Mouse (Mus musculus): ENCODE measurements around the gene Camk2d. TPM values are rescaled to one million over a fixed set of nuclear protein-coding genes. Genes with fewer than 3 reads are reported as not detected.

Gene Camk2d
- polyA plus RNA-seq, 1 experiment from 2014 or later, result 34.9 TPM

GRCm38 (mm10) chr3:126613510-126614128 is 17.5 kb downstream of the Camk2d start:
- H3K4me2 ChIP-seq (replicated peaks; ENCODE audit: low read depth), result no peak overlapping the region
- H3K27ac ChIP-seq (replicated peaks), result no peak overlapping the region
- no peak overlapping the region for H3K9ac ChIP-seq (ENCODE audit: low read length)
- H3K9me3 ChIP-seq (ENCODE audit: control insufficient read depth, low read length), result no peaks in the 10 kb centered on the region
- H3K36me3 ChIP-seq (ENCODE audit: control insufficient read depth, insufficient read depth, low read length), result no peaks in the 10 kb centered on the region
- H3K4me3 ChIP-seq (ENCODE audit: low read depth, low read length), result no peak overlapping the region
- no peak for DNase-seq (ENCODE audit: low spot score)
- H3K27me3 ChIP-seq (ENCODE audit: control insufficient read depth, insufficient read depth, low read length), result no peaks in the 10 kb centered on the region
- 0 out of 2 replicates have a peak, but pooled peaks cover 2% of the 10 kb centered on the region for H3K4me1 ChIP-seq (replicated peaks; ENCODE audit: control insufficient read depth, insufficient read depth)
- WGBS, result 50% methylated on average over 11 of the region's 11 CpGs
- no peak for TF ChIP-seq CTCF (IDR thresholded peaks at IDR 0.05; ENCODE audit: low read depth)
- no peak for ATAC-seq (ENCODE audit: low FRiP score, low TSS enrichment)

- H3K27ac ChIP-seq (replicated peaks), result no peak overlapping the region
- no peaks in the 10 kb centered on the region for H3K27me3 ChIP-seq (ENCODE audit: control insufficient read depth, insufficient read depth, low read length)
- H3K4me1 ChIP-seq (replicated peaks; ENCODE audit: control insufficient read depth, insufficient read depth), result 0 out of 2 replicates have a peak, but pooled peaks cover 2% of the 10 kb centered on the region
- ATAC-seq (ENCODE audit: low FRiP score, low TSS enrichment) (no peak), DNase-seq (ENCODE audit: low spot score) (no peak)
- no peak overlapping the region; the same call in 1 of the 2 replicates for H3K4me2 ChIP-seq (replicated peaks; ENCODE audit: low read depth)
- H3K4me3 ChIP-seq (ENCODE audit: low read depth, low read length), result no peak overlapping the region
- H3K9me3 ChIP-seq (ENCODE audit: control insufficient read depth, low read length), result no peaks in the 10 kb centered on the region
- 52% methylated on average over 6 of the region's 6 CpGs for WGBS
- no peak for TF ChIP-seq EP300 (optimal IDR thresholded peaks at IDR 0.05)
- no peak for TF ChIP-seq CTCF (IDR thresholded peaks at IDR 0.05; ENCODE audit: low read depth)
- no peak overlapping the region for H3K9ac ChIP-seq (ENCODE audit: low read length)
- H3K36me3 ChIP-seq (ENCODE audit: control insufficient read depth, insufficient read depth, low read length), result no peaks in the 10 kb centered on the region
Observed at GRCm38 (mm10) chr3:126615306-126615705, 19.2 kb downstream of the Camk2d start.

- Histone ChIP-seq H3K4me1 (replicated peaks; ENCODE audit: control insufficient read depth, insufficient read depth) (no peaks in the 10 kb centered on the region), H3K27me3 (ENCODE audit: control insufficient read depth, insufficient read depth, low read length) (no peaks in the 10 kb centered on the region), H3K36me3 (ENCODE audit: control insufficient read depth, insufficient read depth, low read length) (no peaks in the 10 kb centered on the region), H3K27ac (replicated peaks) (no peak overlapping the region), H3K4me3 (ENCODE audit: low read depth, low read length) (no peak overlapping the region), H3K9ac (ENCODE audit: low read length) (no peak overlapping the region), H3K9me3 (ENCODE audit: control insufficient read depth, low read length) (no peaks in the 10 kb centered on the region), H3K4me2 (replicated peaks; ENCODE audit: low read depth) (no peak overlapping the region)
- no peak for ATAC-seq (ENCODE audit: low FRiP score, low TSS enrichment)
- WGBS, result 89% methylated on average over 6 of the region's 6 CpGs
- TF ChIP-seq EP300 (optimal IDR thresholded peaks at IDR 0.05) (no peak), CTCF (IDR thresholded peaks at IDR 0.05; ENCODE audit: low read depth) (no peak)
- no peak for DNase-seq (ENCODE audit: low spot score)
Observed at GRCm38 (mm10) chr3:126620152-126620551, 24.1 kb downstream of the Camk2d start.

- H3K27me3 ChIP-seq (ENCODE audit: control insufficient read depth, insufficient read depth, low read length), result no peaks in the 10 kb centered on the region
- TF ChIP-seq CTCF (IDR thresholded peaks at IDR 0.05; ENCODE audit: low read depth), result no peak
- no peak for TF ChIP-seq EP300 (optimal IDR thresholded peaks at IDR 0.05)
- no peaks in the 10 kb centered on the region for H3K4me1 ChIP-seq (replicated peaks; ENCODE audit: control insufficient read depth, insufficient read depth)
- WGBS, result 70% methylated on average over 2 of the region's 2 CpGs
- H3K4me3 ChIP-seq (ENCODE audit: low read depth, low read length), result no peak overlapping the region
- H3K4me2 ChIP-seq (replicated peaks; ENCODE audit: low read depth), result no peak overlapping the region
- no peak overlapping the region for H3K27ac ChIP-seq (replicated peaks)
- DNase-seq (ENCODE audit: low spot score), result no peak
- no peak overlapping the region for H3K9ac ChIP-seq (ENCODE audit: low read length)
- no peak for ATAC-seq (ENCODE audit: low FRiP score, low TSS enrichment)
- H3K36me3 ChIP-seq (ENCODE audit: control insufficient read depth, insufficient read depth, low read length), result no peaks in the 10 kb centered on the region
- no peaks in the 10 kb centered on the region for H3K9me3 ChIP-seq (ENCODE audit: control insufficient read depth, low read length)
Observed at GRCm38 (mm10) chr3:126622509-126622908, 26.4 kb downstream of the Camk2d start.

- no peak overlapping the region for H3K27ac ChIP-seq (replicated peaks)
- no peaks in the 10 kb centered on the region for H3K36me3 ChIP-seq (ENCODE audit: control insufficient read depth, insufficient read depth, low read length)
- no peak overlapping the region for H3K9ac ChIP-seq (ENCODE audit: low read length)
- no peak overlapping the region for H3K4me3 ChIP-seq (ENCODE audit: low read depth, low read length)
- H3K4me1 ChIP-seq (replicated peaks; ENCODE audit: control insufficient read depth, insufficient read depth), result no peaks in the 10 kb centered on the region
- TF ChIP-seq CTCF (IDR thresholded peaks at IDR 0.05; ENCODE audit: low read depth) (no peak), EP300 (optimal IDR thresholded peaks at IDR 0.05) (no peak)
- H3K9me3 ChIP-seq (ENCODE audit: control insufficient read depth, low read length), result no peaks in the 10 kb centered on the region
- no peak overlapping the region for H3K4me2 ChIP-seq (replicated peaks; ENCODE audit: low read depth)
- no peak for ATAC-seq (ENCODE audit: low FRiP score, low TSS enrichment)
- WGBS, result 70% methylated on average over 11 of the region's 11 CpGs
- H3K27me3 ChIP-seq (ENCODE audit: control insufficient read depth, insufficient read depth, low read length), result no peaks in the 10 kb centered on the region
- no peak for DNase-seq (ENCODE audit: low spot score)
Observed at GRCm38 (mm10) chr3:126624994-126625763, 29.1 kb downstream of the Camk2d start.

- H3K4me2 ChIP-seq (replicated peaks; ENCODE audit: low read depth), result no peak overlapping the region
- no peaks in the 10 kb centered on the region for H3K9me3 ChIP-seq (ENCODE audit: control insufficient read depth, low read length)
Observed at GRCm38 (mm10) chr3:126625764-126626040, 29.6 kb downstream of the Camk2d start.

More at GRCm38 (mm10) chr3:126625764-126626040, 29.6 kb downstream of the Camk2d start:
- ATAC-seq (ENCODE audit: low FRiP score, low TSS enrichment) (no peak), DNase-seq (ENCODE audit: low spot score) (no peak)
- Histone ChIP-seq H3K27ac (replicated peaks) (no peak overlapping the region), H3K9ac (ENCODE audit: low read length) (no peak overlapping the region), H3K36me3 (ENCODE audit: control insufficient read depth, insufficient read depth, low read length) (no peaks in the 10 kb centered on the region), H3K27me3 (ENCODE audit: control insufficient read depth, insufficient read depth, low read length) (no peaks in the 10 kb centered on the region), H3K4me1 (replicated peaks; ENCODE audit: control insufficient read depth, insufficient read depth) (no peaks in the 10 kb centered on the region), H3K4me3 (ENCODE audit: low read depth, low read length) (no peak overlapping the region)
- WGBS, result 86% methylated on average over 8 of the region's 8 CpGs
- TF ChIP-seq CTCF (IDR thresholded peaks at IDR 0.05; ENCODE audit: low read depth) (no peak), EP300 (optimal IDR thresholded peaks at IDR 0.05) (no peak)

Measured in stomach, postnatal 0 days (tissue).